Mouse (Mus musculus) urinary bladder, postnatal 4 days (tissue): ENCODE measurements around the gene Mgat4b.

ENCODE experiments used
- DNase-seq, 2 experiments: peaks; one replicate each; pipeline ENCODE4 v3.0.0; 2021 to 2022; ENCODE audit warnings: low spot score in 2 of 2

Mgat4b gene

DNA sequence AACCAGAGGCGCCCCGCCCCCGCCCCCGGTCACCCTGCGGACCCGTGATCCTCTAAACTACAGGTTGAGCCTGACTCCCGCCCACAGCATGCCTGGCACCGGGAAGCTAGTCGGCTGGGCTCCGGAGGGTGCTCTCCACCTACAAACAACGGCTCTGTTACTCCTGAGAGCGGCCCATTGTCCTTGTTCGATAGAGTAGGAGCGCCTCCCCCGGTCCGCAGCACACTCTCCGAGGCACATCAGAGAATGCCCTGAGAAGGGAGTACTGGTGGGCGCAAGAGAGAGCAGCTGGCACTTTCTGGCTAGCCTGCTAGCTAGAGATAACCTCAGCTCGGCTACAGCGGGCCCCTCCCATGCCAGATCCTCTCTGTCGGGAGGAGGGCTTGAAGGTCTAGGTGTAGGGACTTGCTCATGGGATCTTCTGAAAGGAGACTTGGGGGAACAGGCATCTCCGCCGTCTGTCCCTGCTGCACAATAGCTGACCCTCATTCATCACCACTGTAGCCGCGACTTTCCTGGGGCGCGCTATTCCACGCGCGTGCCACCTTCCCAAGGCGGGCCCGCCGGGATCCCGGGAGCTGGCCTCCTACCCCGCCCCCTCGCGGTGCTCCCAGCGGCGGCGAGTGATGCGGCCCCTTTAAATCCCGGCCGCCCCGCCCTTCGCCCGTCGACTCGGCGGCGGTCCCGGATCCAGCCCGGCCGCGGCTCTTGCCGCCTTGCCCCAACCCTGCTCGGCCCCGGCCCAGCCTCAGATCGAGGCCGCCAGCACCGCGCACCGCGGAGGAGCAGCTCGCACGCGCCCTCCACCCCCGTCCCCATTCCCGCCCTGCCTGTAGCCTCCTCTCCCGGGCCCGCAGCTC, 14.2 kb downstream of the Mgat4b start:
- DNase-seq: peak; percentile 81 to 85

DNA sequence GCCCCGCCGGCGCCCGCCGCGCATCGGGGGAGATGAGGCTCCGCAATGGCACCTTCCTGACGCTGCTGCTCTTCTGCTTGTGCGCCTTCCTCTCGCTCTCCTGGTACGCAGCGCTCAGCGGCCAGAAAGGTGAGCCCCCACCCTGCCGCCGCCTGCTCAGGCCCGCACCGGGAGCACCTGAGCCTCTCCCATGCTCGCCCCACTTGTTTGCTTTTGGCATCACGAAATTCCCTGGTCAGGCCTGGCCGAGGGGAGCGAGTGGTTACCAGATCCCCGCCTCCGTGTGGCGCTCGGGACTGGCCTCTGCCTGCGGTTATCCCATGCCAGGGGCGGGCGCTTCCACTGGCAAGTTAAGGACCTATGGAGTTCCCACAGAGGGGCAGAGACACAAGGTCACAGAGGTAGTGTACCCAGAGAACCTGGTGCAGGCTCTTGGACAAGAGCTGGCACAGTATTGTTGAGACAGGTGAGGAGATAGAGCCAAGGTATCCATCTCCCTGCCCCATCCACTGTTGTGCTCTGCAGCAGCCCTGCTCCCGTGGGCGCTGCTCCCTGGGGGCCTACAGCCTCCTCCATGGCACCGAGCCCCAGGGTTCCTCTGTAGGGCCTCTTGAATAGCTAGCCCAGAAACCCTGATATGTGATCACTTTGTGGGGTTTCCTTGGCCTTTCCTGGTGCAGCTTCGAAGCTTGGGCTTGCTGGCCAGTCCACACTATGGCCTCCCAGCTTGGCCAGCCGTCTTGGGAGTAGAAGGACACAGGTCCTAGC, 15.1 kb downstream of the Mgat4b start:
- no peak for DNase-seq

GRCm38 (mm10) chr11:50226406-50226805, 15.7 kb downstream of the Mgat4b start:
- no peak for DNase-seq

DNA sequence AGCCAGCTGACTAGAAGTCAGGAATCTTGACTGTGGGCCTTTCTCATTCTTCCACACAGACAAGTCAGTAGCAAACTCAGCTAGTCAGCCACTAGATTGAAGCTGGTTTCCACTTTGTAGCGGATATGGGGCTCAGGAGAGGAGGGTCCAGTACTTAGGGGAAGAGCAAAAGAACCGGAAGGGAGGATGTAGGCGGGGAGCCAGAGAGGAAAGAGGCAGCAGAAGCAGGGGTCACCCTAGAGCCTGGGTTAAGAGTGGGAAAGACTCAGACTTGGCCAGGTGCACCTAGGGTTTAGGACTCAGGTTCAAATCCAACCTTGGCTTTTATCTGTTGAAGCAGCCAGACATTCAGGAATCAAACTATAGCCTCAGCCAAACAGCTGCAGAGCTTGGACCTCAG, 16.5 kb downstream of the Mgat4b start:
- DNase-seq: no peak

DNA sequence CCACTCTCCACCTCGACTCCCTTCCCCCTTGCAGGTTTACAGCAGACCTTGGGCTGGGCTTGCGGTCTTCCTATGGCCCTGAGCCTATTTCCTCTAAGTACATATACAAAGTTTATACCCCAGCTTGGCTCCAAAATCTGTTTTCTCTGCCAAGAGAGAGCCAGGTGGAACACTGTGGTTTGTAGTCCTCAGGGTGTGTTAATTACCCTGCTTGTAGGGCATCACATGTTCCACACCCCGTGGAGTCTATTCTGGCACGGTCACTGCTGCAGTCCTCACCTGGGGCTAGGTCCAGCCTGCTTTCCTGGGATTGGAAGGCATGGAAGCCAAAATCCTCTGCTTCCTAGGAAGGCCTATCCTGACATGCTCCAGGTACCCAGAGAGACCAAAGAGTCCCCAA, 17.0 kb downstream of the Mgat4b start:
- no peak for DNase-seq

GRCm38 (mm10) chr11:50228772-50229171, 18.1 kb downstream of the Mgat4b start:
- no peak for DNase-seq

- DNase-seq: no peak
Observed at GRCm38 (mm10) chr11:50229252-50229910, 18.7 kb downstream of the Mgat4b start.

DNA sequence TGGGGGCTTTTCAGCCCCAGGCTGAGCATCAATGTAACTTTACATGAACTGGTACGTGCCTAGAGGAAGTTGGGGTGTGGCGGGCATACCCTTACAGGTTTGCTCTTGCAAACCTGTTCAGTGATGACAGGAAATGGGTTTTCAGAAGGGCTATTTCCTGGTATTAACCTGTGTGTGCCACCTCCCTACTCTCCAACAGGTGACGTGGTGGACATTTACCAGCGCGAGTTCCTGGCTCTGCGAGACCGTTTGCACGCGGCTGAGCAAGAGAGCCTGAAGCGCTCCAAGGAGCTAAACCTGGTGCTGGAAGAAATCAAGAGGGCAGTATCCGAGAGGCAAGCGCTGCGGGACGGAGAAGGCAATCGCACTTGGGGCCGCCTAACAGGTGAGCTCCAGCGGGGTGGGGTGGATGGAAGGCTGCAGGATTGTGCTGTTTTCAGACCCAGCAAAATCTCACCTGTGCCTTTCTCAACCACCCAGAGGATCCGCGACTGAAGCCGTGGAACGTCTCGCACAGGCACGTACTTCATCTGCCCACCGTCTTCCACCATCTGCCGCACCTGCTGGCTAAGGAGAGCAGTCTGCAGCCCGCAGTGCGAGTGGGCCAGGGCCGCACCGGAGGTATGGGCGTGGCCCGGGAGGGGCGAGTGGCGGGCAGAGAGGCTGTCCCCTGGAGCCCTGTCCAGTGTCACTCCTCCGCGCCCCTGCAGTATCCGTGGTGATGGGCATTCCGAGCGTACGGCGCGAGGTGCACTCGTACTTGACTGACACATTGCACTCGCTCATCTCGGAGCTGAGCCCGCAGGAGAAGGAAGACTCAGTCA, 20.0 kb downstream of the Mgat4b start:
- no peak for DNase-seq

DNA sequence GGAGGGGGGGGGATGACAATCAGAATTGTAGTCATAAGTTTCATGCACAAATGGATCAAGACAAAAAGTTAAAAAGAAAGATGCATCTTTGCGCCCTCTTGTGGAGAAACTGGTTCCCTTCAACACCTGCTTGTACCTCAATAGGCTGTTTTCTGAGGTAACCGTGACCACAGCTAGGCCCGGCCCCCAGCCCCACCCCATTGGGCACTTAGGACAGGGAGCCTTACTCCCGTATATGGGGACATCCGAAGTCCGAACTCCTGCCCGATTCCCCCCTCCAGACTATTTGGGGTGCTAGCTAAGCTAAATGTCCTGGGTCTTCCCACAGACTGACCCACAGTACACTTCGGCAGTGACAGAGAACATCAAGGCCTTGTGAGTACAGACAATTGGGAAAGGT, 20.7 kb downstream of the Mgat4b start:
- DNase-seq: no peak

DNA sequence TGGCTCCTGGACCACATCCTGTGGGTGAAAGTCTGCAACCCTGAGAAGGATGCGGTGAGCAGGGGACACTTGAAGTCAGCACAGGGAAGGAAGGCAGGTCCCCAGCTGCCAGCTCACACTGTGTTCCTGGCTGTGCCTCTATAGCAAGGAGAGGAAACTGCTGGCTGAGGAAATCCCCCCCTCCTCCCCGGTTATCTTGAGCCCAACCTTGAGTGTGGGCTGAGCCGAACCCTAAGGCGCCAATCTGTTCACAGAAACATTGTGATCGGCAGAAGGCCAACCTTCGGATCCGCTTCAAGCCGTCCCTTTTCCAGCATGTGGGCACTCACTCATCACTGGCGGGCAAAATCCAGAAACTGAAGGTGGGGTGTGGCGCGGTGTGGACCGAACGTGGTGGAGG, 22.3 kb downstream of the Mgat4b start:
- DNase-seq: no peak

- DNase-seq: no peak
Observed at GRCm38 (mm10) chr11:50233993-50234392, 23.3 kb downstream of the Mgat4b start.

DNA sequence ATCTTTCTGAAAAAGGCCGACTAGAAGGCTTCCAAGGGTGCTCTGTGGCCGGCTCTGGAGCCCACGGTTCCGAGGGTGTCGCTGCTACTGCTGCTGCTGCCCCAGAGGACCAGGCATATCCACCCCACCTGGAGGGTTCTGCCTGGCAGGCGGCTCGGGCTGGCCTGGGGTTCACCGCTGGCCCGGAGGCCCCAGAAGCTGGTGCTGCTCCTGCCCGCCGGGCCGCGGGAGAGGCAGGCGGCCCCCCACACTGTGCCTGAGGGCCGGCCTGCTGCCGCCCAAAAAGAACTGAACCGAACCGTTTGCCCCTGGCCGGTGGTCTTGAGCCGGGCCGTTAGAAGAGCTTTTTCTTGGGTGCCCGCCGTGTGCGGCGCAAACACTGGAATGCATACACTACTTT, 23.9 kb downstream of the Mgat4b start:
- DNase-seq: no peak

DNA sequence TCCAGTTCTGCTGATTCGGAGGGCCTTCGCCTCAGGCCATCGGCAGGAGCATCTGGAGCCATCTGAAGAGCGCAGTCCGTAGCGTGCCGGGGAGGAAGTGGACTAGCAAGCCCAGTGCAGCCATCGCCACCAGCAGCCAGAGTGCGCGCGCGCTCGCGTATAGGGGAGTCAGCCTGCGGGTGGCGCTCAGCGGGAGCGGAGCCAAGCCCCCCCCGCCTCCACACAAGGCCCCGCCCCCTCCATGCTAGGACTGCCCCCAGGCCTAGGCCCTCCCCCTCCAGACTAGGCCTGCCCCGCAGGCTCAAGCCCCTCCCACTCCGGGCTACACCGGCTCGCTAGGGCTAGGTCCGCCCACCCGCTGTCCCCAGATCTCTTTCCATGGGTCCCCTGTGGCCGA, 25.8 kb downstream of the Mgat4b start:
- peak; percentile 87 to 90 for DNase-seq

DNA sequence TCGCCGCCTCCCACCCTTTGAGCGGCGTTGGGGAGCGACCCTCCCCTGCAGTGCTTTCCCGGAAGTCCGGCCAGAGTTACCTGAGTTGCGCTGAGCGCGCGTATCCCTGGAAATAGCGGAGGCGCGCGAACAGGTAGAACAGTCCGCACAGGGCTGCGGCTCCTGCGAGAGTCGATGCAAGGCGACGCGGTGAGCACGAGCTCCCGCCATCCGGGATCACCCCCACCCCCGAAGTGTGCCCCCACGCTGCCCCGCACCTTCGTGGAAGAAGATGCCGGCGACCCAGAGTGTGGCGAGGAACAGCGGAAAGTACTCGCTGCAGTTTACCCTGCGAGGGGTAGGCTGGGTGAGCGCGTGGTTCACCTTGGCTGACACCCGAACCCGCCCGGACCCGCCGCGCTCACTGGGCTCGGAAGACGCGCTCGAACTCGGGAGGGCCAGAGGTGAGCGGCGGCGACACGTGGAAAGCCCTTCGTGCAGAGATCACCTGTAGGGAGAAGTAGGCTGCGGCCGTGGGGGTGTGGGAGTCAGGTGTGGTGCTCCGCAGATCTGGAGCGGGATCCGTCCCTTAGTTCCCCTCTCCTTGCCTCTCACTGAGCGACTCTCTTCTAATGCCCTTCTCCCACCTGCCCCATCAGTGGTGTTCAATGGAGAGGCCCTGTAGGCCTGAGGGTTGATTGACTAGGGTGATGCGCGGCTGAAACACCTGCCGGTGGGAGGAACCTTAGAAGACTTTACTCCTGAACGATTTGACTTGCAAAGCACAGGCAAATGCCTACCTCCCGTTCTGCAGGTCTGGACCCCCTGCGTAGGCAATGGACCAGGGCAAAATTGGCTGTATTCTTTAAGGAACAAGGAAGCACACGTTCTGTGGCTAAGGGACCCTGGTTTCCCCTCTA, 26.5 kb downstream of the Mgat4b start:
- no peak for DNase-seq

DNA sequence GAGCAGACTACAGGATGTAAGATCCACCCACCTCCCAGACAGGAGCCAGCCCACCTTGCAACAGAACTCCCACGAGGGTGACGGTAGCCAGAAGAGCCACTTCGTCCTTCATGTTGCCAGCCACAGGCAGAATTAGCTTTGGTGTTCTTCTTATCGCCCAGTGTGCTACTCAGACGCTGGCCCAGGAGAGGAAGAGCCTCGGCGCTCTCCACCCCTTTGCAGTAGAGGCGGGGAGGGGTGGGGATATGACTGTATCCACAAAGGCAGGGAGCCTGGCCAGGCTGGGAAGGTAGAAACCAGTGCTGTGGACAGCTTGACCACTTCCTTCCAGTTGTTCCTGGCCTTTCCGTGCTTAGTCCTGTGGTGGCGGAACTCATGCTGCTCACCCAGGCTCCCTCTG, 27.6 kb downstream of the Mgat4b start, which contains the start of gene Ltc4s:
Gene Ltc4s, minus strand, starts transcription at position 293 of the 400 bp plus-strand sequence.
- no peak for DNase-seq

DNA sequence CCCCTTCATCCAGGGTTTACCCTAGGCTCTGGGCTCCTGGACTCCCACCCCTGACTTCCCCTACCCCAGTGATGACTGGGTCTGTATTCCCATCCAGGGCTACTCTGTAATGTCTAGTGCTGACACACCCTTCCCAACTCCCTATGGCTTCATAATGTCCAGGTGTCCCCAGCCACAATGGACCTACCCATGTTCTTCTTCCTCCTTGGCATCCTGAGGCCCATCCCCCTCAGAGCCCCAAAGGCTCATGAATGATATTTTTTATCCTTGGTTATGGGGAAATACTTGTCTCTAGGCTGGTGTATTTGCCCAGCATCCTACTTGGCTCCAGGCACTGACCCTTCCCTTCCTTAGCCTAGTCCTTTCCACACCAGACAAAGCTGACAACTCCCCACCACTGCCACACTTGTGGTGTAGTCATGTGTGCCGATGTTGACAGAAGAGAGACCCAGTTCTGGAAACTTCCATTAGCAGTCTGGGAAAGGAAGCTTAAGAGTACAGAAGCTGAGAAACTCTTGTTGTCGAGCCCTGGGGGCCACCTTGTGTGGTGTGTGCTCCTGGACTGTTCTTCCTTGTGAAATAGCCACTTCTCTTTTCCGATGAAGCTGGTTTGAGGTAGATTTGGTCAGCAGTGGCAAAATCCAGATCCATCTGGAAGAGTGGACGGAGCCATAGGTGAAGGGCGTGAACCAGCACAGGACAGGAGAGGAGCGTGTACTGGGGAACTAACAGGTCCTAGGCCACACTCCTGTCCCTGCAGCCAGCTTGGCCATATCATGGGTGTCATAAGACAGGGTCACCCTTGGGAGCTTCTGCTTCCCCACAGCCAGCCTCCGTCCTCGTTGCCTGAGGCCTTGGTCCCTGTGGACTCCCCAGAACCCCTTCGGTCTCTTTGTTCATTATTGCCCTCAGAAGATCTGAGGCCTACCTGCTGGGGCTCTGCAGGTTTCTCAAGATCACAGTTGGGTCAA, 28.4 kb downstream of the Mgat4b start:
- no peak for DNase-seq

DNA sequence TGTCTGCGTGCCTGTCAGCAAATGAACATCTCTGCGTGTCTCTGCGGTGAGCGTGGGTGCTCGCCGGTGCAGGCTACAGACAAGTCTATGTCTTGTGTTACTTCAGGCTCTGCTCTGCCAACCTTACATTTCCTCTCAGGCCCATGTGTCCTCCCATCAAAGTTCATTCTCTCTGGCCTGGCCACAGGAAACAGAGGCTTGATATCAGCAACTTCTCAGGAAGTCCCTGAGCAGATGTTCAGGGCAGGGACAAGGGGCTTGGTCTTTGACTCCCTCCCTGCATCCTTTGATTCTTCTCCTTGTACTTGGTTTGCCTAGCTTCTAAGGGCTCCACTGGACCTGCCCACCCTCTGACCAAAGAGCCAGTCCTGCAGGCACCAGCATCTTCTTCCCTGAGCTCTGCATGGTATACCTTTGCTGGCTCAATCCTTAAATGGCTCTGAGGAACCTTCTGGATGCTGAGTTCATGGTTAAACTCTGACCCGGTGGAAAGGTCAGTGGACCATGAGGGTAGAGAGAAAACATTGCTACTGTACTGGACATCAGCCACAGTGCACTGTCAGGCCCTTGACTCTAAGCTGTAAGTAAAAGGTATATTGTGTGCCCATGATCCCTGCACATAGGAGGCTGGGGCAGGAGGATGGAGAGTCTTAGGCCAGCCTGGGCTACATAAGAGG, 29.7 kb downstream of the Mgat4b start:
- no peak for DNase-seq

GRCm38 (mm10) chr11:50243926-50244325, 33.2 kb downstream of the Mgat4b start:
- no peak for DNase-seq

DNA sequence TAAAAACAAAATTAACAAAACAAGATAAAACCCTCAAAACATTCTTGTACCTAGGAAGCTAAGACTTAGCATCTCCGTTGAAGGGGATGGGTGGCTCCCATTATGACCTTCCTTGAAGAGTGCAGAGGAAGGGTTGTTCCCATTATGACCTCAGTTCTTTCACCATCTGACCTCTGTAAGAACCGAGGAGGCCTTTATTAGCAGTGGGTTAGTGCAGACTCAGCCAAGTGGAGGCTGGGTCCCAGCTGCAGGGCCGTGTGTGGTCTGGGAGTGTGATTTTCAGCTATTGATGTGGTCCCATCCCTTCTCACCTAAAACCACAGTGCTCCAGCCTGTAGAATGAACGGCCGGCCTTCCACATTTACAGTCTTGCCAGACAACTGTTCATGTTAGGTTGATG, 34.6 kb downstream of the Mgat4b start:
- DNase-seq: no peak
